Mouse (Mus musculus) right cerebral cortex, postnatal 14 days (tissue): ENCODE data around the gene Ly6g5b.

Experiments used
- DNase-seq: peaks from one replicate; pipeline ENCODE4 v3.0.0; 2022

Gene Ly6g5b

DNA sequence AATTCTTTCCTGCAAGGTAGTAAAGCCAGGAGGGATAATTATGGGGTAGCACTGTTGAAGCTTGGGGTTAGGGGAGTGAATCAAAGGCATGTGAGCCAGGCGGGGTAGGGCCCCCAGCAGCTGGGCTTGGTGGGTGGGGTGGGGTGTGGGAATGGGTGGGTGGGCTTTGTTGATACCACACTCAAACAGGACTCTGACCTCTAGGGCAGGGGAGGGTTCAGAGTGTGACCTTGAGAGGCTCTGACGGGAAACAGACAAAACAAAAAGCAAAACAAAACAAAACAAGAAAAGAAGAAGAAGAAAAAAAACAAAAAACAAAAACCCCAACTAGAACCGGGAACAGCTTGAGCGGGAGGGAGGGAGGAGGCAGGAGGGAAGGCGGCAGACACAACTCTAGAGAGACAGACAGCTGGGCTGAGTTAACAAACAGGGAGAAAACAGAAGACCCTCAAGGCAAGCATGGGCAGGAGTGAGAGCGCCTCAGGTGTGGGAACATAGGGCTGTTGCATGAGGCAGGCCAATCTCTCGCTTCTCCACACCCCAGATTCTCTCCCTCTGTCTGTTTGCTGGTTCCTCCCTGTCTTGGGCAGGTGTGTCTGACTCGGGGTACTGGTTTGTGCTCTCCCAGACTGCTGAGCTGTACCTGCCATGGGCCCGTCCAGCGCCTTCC, 38.6 kb downstream of the Ly6g5b start, which contains the start of gene Ly6g6e:
Gene Ly6g6e, plus strand, starts transcription at position 396 of the 670 bp plus-strand sequence.
- DNase-seq: no peak

DNA sequence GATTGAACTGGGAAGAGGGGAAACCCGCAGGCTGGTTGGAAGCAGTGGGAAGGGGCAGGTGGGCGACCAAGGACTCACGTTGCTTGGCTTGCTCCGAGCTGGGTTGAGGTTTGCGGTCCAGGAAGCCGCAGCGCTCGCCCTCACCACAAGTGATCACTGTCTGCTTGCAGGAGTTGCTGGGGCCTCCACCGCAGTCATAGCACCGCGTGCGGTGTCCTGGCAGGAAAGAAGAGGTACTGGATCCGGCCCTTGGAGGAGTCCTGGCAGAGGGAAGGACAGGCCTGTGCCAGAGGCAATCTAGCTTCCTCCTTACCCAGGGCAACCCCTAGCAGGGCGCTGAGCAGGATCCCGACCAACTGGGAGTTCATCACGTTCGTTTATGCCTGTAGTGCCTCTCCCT, 41.1 kb downstream of the Ly6g5b start:
- no peak for DNase-seq

DNA sequence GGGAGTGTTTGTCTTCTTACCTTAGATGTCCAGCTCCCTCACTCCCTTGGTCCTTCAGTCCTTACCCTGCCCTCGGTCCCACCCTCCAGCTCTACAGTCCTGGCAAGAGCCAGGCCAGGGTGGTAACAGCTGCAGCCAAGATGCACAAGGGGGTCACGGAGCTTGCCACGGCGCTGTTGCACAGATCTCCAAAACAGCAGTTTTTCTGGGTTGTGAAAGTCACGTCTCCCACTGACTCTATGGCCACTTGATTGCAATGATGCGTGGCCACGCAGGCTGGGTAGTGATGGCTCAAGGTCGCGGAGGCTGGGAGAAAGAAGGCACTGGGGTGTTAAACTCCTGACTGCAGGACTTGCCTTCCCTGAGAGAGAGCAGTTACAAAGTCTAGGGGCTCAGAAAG, 43.8 kb downstream of the Ly6g5b start:
- no peak for DNase-seq

DNA sequence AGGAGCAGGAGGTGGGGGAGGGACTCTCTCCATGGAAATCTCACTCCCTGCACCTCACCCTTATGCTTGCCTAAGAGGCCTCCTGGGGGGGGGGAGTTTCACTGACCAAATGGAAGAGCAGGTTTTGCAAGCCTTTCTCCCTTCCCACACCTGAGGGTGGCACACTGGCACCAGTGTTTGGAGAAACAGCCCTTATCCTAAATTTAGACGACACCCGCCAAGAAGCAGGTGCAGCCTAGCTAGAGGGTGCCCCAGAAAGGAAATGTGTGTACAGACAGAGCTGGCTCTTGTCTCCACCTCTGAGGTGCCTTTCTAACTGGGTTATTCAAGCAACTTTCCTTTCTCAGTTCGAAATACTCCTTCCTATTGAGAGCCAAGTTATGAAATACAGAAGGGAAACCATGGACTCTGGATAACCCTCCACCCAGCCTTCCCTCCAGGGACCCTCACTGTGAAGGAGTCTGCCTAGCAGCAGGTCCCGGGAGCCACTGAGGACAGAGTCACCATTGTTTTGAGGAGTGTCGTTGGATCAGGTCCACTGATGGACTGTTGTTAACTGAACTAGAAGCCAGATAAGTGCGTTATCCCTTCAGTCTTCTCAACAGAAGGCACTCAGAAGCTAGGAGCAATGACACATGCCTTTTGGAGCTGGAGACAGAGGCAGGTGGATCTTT, 44.5 kb downstream of the Ly6g5b start:
- no peak for DNase-seq

DNA sequence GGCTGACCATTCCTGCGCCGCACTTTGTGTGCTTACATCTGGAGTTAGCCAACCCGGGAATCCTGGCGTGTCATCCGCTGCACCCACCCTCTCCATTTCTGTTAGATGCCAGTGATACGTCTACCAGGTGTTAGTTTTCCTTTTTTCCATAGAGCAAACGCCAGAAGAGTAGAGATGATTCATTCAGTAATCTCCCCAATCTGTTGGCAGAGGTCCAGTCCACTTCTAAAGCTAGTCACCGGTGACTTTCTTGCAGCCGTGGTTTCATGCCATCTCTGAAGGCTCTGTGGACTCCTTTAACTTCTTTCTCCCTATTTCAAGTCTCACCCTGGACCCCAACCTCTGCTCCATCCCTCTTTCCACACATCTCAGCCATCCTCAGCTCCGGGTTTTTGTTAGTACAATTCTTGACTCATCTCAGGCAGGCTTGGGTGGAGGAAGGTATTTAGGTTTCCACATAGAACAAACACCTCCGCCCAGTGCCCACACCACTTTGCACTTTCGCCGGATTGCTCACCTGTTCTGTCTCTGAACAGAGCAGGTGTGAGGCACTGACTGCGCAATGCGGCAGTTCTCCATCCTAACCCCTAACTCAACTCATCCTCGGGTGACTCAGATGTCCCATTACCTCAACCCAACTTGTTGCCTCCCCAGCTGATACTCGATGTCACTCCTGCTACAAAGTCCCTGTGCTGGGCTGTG, 46.9 kb downstream of the Ly6g5b start:
- DNase-seq: no peak

DNA sequence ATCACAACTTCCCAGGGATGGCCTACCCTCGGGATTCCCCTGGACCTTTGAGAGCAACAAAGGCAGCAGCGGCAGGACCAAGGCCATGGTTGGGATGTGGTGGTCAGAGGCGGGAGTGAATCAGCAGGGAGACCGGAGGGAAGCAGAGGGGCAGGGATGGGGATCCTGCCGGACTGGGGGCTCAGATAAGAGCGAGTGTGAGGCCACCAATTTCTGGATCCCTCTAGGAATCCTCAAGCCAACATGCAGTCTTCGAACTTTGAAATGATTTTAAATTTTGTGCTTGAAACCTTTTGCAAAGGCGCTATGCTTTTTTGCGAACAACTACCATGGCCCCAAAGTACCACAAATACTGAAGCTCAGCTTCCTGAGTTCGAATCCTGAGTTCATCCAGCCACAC, 49.1 kb downstream of the Ly6g5b start, which contains the start of gene Mpig6b:
Gene Mpig6b, minus strand, starts transcription at position 101 of the 400 bp plus-strand sequence.
- no peak for DNase-seq

DNA sequence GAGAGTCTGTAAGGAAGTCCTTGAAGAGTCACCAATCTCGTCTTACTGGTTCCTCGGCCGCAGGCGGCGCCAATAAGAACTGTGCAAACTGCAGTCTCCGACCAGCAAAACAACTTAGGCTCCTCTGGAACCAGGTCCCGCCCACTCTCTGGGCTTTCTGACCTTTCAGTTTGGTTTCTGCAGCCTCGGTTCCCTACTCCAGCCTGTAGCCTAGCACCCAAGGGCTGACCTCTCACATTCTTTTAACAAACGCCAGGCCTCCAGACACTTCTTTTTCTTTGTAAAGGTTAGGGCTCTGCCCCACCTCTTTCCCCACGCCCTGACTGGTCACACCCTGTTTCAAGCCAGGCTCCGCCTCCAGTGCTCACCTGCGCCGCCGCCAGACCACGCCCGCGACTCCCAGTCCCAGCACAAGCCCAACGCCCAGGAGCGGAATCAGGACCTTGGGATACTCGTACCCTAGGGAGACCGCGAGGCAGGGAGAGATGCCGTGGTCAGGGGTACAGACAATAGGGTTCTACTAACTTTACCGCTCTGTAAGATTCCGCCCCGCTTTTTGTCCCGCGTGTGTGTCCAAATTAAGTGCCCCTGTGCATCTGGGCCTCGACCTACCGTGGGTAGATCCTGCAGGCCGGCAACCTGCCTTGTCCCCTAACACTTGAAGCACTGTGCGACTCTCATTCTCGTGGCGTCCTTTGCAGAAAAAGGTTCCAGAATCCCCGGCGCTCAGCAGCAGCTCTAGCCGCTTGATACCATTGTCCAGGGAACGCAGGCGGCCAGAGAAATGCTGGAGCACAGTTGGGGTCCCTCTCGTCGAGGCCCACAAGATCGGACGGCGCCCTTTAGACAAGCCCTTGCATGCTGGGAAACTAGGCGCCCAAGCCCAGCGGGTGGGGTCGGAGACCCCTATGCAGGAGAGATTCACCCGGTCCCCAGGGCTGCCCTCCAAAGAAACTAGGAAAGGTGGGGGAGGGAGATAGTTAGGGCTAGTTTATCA, 50.0 kb downstream of the Ly6g5b start, which contains the start of gene Ly6g6c:
Gene Ly6g6c, plus strand, starts transcription at position 438 of the 997 bp plus-strand sequence.
- DNase-seq: no peak

DNA sequence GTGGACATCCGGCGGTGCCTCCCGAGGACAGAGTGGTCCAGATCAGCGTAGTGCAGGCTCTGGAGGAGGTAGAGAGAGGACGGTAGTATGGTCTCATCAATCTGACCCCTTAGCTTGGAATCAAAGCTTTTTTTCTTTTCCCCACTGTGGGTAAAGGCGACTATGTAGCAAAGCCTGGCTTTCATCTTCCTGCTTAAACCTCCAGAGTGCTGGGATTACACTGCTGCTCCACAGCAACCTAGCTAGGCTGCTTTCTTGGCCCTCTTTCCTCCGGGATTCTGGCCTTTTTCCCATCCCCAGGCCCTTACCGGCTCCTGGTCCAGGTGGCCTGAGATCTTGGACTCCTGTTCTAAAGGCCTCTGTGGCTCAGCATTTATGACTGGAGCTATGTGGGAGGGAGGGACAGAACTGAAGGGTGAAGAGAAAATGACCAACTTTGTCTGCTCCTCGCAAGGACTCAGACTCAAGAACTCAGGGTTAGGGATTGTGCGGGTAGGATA, 50.8 kb downstream of the Ly6g5b start:
- no peak for DNase-seq
